Mouse (Mus musculus): Measurements from ENCODE around the gene Ttll3.

The Ttll3 gene

GRCm38 (mm10) chr6:113388960-113389359 is at the start of gene Ttll3:
Ttll3 (plus strand) TSS chr6:113389260.
- DNase-seq, result no peak

- no peak for DNase-seq
Measured at GRCm38 (mm10) chr6:113341574-113341973, 47.5 kb upstream of the Ttll3 start.

GRCm38 (mm10) chr6:113342297-113342696 is 46.8 kb upstream of the Ttll3 start:
- DNase-seq, result no peak

- peak; percentile 14 to 26 for DNase-seq
Measured at GRCm38 (mm10) chr6:113343177-113344092, 45.6 kb upstream of the Ttll3 start, which contains the start of gene Camk1. Camk1 (minus strand) TSS chr6:113343984.

GRCm38 (mm10) chr6:113344321-113344720 is 44.7 kb upstream of the Ttll3 start:
- DNase-seq, result no peak

GRCm38 (mm10) chr6:113346897-113347296 is 42.2 kb upstream of the Ttll3 start:
- DNase-seq, result no peak

- DNase-seq, result no peak
Measured at GRCm38 (mm10) chr6:113350538-113350937, 38.5 kb upstream of the Ttll3 start.

GRCm38 (mm10) chr6:113351161-113351560 is 37.9 kb upstream of the Ttll3 start:
- DNase-seq, result no peak

GRCm38 (mm10) chr6:113351653-113352052 is 37.4 kb upstream of the Ttll3 start:
- DNase-seq, result no peak

GRCm38 (mm10) chr6:113352820-113353219 is 36.2 kb upstream of the Ttll3 start:
- no peak for DNase-seq

GRCm38 (mm10) chr6:113353696-113354095 is 35.4 kb upstream of the Ttll3 start:
- DNase-seq, result no peak

- DNase-seq, result no peak
Measured at GRCm38 (mm10) chr6:113361476-113361875, 27.6 kb upstream of the Ttll3 start.

GRCm38 (mm10) chr6:113362241-113362640 is 26.8 kb upstream of the Ttll3 start:
- no peak for DNase-seq

- no peak for DNase-seq
Measured at GRCm38 (mm10) chr6:113364518-113365135, 24.4 kb upstream of the Ttll3 start.

GRCm38 (mm10) chr6:113366639-113367038 is 22.4 kb upstream of the Ttll3 start:
- DNase-seq, result no peak

GRCm38 (mm10) chr6:113367574-113367973 is 21.5 kb upstream of the Ttll3 start:
- DNase-seq, result no peak

- no peak for DNase-seq
Measured at GRCm38 (mm10) chr6:113368124-113368523, 20.9 kb upstream of the Ttll3 start.

- DNase-seq, result no peak
Measured at GRCm38 (mm10) chr6:113368577-113368976, 20.5 kb upstream of the Ttll3 start.

GRCm38 (mm10) chr6:113370194-113370929 is 18.7 kb upstream of the Ttll3 start:
- no peak for DNase-seq

GRCm38 (mm10) chr6:113373491-113373890 is 15.6 kb upstream of the Ttll3 start:
- no peak for DNase-seq

- DNase-seq, result no peak
Measured at GRCm38 (mm10) chr6:113377172-113377495, 11.9 kb upstream of the Ttll3 start.

- DNase-seq, result peak; percentile 91 to 95
Measured at GRCm38 (mm10) chr6:113377496-113378385, 11.3 kb upstream of the Ttll3 start, which contains the start of the genes Tada3 and Arpc4. Tada3 (minus strand) TSS chr6:113377883. Arpc4 (plus strand) TSS chr6:113378115.
